Mouse (Mus musculus): Measurements from ENCODE around the gene Farsa. TPM values are rescaled to one million over a fixed set of nuclear protein-coding genes. Genes with fewer than 3 reads are reported as not detected.
A peak's percentile ranks its signal among the peaks of the same experiment; 100 is the strongest.

The Farsa gene
- total RNA-seq, 2 experiments from 2014 or later: 90.9 to 187 TPM

DNA sequence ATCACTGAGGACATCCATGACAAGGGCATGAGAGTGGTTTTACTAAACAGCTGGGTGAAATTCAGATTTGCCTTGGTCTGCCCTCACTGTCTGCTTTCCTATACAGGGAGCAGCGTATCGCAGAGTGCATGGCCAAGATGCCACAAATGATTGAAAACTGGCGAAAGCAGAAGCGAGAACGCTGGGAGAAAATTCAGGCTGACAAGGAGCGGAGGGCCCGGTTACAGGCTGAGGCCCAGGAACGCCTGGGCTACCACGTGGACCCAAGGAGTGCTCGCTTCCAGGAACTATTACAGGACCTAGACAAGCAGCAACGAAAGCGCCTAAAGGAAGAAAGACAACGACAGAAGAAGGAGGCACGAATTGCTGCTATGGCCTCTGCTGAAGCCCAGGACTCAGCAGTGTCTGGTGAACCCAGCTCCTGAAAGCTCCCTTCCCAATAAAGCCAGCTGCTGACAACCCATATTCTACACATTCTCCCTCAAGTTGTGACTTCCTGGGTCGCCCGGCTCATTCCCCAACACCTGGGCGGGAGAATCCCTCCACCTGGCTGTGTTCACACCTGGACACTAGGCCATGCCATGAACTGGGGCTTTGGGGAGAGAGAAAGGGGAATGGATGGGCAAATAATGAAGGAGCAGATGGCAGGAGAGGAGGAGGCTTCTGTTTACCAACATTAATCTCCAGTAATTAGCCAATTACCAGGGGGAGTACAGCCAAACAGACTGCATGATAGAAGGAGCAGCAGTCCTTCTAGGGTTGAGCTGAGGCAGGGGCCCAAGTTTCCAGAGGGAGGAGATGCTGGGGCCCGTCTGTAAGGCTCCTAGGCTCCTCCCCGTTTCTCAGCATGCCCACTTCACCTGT, 22.6 kb upstream of the Farsa start:
- ATAC-seq (replicated peaks; ENCODE audit: poor library complexity, severe bottlenecking): no peak

DNA sequence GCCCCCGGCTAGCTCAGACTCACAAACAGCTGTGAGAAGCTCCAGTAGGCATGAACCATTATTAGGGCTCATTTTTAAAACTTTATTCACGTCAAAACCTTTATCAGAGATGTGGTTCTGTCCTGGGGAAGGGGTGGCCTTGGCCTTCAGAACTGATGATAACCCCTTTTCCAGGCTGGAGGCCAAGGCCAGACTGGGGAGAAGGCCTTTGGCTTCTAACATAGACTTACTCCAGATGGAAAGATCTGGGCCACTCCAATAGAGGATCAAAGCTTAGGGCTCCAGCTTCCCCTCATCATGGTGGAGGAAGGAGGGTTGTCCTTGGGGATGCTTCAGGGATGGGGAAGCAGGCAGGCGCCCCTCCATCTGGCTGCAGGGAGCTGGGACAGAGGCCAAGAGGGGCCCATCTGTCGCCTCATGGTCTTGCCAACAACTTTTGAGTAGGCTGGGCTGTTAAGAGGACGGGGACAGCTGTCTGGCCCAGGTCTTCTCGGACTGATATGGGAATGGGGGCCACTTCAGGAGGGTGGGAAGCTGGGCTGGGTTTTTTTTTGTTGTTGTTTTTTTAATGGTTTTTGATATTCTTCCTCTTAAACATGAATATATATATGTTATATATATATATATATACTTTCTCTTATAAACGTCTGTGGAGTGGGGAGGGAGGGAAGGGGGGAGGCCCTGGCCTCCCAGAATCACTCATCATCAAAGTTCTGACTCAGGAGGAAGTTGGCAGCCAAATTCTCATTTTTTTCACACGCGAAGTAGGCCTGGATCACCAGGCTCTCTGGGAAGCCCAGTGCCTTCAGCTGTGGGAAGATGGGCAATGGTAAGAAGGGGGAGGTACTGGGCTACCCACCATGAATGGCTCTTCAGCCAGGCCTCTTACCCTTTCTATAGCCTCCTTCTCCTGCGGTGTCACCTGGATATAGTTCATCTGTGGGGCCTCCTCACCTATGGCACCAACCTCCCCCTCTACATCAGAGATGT, 21.6 kb upstream of the Farsa start:
- ATAC-seq (replicated peaks; ENCODE audit: poor library complexity, severe bottlenecking): no peak

DNA sequence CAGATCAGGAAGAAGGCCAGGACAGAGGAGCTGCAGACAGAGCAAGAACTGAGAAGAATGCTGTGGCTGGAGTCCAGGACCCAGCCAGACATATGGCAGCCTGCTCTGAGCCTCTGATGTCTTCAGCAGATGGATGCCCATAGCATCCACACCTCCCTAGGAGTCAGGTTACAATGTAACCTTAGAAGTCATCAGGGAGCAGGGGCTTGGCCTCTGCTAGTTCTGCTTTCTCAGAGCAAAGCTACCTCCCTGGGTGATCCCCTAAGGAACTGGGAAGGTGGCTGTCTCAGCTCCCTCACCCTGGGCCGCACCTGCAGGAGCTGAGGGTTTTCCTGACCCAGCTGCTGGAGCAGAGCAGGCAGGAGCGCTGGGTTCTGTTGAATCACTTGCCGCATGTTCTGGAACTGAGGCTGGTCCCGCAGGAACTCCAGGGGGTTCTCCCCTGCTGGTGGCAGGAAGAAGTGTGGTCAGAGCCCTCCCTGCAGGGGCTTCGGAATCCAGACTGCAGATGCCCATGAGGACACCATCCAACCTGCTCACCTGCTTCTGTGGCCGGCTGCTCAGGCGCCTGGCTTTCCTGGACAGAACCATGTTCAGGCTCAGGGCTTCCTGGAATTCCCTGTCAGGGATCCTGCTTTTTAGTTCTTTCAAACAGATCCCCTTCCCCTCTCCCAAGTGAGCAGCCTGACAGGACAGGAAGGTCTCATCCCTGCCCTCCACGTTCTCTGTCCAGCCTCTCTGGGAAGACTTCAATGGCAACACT, 19.5 kb upstream of the Farsa start:
- no peak for ATAC-seq (replicated peaks; ENCODE audit: poor library complexity, severe bottlenecking)

DNA sequence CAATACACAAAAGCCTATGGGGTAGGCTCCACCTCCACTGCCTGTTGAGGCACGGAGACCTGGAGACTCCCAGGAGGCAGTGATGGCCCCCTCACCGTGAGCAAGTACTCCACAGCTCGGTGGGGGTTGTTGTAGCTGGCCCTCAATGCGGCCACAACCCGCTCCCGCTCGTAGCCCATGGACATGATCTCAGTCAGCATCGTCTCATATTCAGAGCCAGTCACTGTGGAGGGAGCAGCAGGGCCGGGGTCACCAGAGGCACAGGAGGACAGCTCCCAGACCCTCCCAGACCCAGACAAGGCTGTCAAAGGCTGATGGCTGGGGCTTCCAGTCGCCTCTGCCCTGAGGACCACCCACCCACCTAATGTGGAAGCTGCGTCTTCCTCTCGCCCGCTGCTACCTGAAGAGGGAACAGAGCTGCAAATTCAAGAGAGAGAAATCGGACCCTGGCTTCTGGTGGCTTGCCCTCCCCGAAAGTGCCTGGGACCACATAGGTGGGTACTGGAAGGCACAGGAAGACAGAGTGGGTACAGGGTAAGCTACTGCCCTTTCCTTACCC, 18.8 kb upstream of the Farsa start:
- no peak for ATAC-seq (replicated peaks; ENCODE audit: poor library complexity, severe bottlenecking)

DNA sequence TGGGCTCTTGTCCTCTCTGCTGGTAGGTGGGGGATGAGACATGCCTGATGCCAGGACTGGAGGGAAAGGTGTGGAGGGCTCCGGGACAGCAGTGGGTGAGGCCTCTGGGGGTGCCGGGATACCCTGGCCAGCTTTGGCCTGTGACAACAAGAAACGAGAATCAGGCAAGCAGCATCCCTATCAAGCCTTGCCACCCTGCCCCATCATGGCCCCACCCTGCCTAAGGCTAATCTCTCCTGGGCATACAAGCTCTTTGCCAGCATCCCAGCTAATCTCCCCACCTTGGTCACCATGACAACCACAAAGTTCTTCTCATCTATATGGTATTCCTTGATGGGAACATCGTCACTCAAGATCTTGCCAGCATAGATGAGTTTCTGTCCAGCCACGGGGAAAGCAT, 18.3 kb upstream of the Farsa start:
- ATAC-seq (replicated peaks; ENCODE audit: poor library complexity, severe bottlenecking): no peak

DNA sequence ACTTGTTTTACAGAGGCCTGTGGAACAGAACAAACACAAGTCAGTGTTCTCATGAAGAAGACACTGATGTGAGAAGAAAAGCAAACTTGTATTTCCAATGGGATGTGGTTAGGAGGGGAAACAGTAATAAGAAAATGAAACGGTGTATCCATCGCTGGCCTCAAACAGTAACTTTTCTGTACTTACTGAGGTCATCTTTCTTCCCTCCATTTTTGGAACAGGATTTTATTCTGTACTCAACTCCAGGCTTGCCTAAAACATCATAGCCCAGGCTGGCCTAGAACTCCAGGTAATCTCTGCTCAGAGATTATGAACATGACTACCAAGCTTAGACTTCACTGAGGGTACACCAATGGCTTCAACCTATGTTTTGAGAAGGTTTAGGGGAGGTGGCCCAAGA, 17.4 kb upstream of the Farsa start:
- ATAC-seq (replicated peaks; ENCODE audit: poor library complexity, severe bottlenecking): no peak

DNA sequence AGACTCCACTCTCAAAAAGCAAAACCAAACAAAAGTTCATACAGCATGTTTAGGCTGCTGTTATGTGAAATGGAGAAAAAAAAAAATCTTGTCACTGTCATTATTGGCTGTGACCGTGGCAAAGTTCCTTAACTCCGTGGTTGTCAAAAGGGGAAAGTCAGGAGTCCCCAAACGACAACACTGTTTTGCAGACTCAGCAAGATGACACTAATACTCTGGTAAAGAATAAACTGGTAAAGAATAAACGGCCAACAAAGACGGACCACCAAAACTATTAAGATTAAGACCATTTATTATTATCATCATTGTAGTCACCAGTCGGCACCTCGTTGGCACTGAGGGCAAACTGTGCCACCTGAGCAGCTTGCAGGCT, 16.9 kb upstream of the Farsa start:
- ATAC-seq (replicated peaks; ENCODE audit: poor library complexity, severe bottlenecking): no peak

DNA sequence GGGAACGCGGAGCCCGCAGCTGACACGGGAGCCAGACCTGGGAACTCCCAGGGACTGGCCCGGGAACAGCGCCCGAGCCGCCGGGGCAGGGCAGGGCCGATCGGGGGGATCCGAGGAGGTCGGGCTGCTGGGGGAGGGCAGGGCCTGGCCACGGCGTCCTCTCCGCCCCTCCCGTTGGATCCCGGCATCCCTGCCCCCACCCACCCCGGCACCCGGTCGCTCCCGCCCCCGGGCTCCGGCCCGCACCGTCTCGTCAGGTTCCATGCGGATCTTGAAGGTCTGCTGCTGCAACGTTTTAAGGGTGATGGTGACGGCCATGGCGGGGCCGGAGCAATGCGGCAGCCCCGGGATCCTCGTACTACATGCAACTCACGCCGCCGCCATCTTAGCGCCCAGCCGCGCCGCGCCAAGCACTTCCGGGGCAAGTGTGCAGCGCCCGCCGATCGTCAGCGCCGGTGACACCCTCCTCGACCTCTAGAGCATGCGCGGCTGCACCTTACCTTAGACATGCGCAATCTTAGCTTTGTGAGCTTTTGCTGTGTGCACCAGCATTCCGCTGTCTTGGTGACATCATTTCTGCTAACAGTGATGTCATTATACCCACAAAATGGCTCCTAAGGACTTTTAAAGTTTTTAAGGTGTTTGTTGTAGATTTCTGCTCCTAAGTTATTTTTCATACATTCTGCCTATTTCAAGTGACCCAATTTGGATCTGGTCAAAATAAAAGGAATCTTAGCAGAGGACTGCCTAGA, 16.4 kb upstream of the Farsa start, which contains the start of gene Rad23a:
Rad23a (minus strand) TSS at position 418 of the 752 bp plus-strand sequence.
- ATAC-seq (replicated peaks; ENCODE audit: poor library complexity, severe bottlenecking): peak; percentile 80

DNA sequence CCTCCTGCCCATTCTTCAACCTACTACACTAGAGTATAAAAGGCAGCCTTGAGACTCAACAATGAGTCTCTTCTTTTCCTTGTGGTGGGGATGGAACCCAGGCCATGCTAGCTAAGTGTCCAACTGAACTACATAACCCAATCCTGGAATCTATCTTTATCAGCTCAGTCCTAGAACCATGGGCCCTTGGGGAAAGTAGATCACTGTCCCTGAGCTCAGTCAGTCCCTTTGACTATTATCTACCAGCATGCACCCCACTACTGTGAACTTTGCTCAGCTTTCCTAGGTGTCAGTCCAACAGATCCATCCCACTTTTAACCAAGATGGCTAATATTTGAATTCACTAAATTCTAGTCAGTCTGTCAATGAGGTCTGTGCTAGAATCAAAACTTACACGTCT, 15.3 kb upstream of the Farsa start:
- no peak for ATAC-seq (replicated peaks; ENCODE audit: poor library complexity, severe bottlenecking)

DNA sequence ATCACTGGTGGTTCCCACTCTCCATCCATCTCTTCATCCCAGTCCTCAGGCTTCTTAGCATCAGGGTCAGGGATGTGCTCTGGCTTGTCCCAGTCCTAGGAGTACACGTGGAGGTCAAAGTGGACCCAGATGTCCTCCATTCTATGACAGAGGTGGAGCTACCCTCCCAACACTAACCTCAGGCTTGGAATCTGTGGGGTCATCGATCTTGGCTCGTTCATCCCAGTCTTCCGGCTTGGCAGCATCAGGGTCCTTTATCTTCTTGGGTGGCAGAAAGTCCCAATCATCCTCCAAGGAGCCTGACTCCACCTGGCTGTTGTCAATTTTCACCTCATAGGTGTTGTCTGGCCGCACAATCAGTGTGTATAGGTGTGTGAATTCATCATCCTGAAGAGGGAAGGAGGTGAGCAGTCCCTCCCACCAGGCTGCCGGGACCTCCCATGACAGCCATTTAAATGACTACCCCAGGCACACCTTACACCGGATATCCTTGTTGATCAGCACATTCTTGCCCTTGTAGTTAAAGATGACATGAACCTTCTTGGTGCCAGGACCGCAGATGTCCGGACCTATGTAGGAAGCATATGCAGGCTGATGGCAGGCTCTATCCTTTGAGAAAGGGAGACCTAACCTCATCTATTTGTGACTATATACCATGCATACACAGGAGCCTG, 12.3 kb upstream of the Farsa start:
- ATAC-seq (replicated peaks; ENCODE audit: poor library complexity, severe bottlenecking): no peak

DNA sequence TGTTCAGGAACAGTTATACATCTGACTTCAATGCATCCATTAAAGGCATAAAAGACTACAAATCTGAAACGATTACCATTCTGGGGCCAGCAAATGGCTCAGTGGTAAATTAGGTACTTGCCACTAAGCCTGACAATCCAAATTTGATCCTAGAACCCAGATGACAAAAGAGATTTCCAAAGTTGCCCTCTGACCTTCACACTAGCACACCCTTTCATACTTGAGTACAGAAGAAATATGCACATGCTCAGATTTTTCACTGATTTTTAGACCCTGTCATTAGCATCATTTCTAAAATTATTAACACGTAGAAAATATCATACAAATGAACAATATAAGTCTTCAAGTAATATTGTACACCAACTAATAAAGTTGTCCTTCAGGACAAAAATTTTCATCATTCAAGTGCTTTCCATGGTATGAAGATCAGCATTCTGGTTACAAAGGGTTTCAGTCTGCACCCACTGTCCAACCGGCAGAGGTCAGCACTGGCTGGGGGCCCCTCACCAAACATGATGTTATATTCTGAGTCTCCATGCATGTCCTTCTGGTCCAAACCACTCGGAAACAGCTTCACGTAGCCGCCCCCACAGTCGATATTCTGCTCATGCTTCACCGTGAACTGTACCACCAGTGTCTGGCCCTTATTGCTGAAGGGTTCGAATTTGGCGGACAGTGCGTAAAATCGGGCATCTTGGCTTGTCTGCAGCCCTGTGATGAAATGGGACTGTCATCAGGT, 11.3 kb upstream of the Farsa start:
- ATAC-seq (replicated peaks; ENCODE audit: poor library complexity, severe bottlenecking): no peak

DNA sequence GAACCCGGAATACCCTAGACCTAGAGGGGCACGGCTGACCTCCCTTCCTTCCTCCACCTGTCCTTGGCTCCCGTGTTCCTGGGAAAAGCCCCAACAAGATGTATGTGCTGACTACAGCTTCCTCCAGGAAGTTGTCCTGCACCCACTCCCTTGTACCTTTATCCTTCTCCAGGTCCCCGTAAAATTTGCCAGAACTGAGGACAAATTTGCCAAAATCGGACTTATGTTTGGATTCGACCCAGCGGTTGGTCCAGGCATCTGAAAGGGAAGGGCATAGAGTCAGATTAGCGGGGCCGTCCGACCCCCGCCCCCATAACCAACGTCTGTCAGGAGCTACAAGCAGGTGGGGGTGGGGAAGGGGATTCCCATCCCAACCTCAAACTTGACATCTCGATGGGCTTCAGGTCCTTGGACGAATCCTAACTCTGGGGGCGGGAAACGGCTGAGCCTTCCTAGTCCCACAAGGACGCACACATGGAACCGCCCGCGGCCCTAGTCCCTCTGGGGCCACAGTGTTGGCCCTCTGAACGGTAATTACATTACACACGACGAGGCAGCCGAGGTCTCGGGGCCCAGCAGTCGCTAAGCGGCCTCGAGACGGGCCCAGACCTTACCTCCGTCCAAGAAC, 10.6 kb upstream of the Farsa start:
- ATAC-seq (replicated peaks; ENCODE audit: poor library complexity, severe bottlenecking): no peak; the same call in 1 of the 2 replicates

DNA sequence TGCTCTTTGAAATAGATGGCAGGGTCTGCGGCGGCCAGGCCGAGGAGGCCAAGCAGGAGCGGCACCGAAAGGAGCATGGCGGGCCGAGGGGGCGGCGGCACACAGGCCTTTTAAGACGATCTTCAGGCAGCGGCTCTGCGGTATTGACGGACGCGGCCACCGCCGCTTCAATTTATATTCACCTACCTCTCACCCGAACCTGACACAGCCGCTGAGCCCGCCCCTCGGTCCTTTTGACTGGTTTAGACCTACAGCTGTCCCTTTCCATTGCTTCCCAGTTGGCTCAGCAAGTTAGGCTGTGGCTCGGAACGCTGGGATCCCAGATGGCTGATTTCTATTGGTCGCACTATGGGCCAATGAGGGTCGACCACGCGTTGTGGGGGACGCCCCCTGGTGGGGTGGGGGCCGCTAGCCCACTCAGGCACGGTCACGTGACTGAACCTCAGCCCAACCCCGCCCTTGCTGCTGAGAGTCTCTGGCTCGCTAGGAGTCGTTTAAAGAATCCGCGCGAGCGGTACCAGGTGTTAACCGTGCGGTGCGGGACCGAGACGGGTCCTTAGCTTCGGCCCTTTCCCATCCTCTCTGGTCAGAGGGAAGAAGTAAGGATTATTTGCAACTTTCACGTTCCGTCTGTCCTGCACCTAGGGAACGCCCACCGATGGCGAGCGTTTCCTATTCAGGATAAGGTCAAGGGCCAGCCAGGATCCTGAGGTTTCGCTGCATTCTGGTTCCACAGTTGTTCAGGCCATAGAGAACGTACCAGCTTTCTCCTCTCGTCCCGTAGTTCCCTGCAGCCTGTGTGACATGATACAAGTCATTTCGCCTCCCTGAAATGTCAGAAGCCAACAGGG, 9.8 kb upstream of the Farsa start, which contains the start of gene Calr:
Calr (minus strand) TSS at position 213 of the 851 bp plus-strand sequence.
- ATAC-seq (replicated peaks; ENCODE audit: poor library complexity, severe bottlenecking): peak; percentile 72

DNA sequence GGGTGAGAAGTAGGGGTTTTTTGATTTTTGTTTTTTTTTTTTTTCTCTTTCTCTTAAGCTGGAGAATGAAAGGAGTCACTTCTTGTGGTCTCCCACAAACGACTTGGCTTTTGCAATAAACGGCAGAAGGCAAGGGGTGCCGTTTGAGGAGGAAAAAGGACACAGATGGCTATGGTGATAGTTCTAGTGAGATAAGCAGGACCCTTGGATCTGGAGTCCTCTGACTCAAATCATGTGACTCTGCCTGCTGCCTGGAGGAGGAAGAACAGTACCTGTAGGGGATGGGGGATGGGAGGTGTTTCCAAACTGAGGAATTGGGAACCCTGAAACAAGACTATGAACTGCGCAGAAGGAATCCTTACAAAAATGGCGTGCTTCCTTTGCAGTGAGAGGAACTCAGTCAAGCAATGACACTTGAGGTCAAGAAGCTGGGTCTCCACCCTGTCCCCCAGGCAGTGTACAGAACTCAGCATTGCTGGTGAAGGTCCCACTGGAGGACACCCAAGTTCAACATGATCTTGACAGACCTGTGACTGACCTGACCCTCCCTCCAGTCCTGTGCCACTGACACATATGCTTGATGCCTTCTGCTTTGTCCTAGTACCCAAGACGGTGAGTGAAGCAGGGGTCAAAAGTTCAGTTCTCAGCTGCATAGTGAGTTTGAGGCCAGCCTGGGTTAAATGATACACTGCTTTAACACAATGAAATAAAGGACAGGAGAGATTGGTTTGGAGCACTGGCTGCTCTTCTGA, 8.9 kb upstream of the Farsa start:
- peak; percentile 34 for ATAC-seq (replicated peaks; ENCODE audit: poor library complexity, severe bottlenecking)

DNA sequence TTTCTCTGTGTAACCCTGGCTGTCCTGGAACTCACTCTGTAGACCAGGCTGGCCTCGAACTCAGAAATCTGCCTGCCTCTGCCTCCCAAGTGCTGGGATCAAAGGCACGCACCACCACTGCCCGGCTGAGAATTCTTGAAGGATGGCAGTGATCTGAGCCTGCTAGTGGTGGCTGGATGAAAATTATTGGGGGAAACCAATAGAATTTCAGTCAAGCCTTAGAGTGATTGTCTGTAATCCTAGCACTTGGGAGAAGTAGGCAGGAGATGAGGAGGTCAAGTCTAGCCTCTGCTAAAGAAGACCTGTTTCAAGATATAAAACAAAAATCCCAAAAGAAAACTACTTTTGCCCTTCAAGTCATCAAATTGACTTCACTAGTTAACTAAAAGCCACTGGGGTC, 355 bp upstream of the Farsa start:
- no peak for ATAC-seq (replicated peaks; ENCODE audit: poor library complexity, severe bottlenecking)
